Mouse (Mus musculus): Measurements from ENCODE around the gene Crybb2.

Gene Crybb2

DNA sequence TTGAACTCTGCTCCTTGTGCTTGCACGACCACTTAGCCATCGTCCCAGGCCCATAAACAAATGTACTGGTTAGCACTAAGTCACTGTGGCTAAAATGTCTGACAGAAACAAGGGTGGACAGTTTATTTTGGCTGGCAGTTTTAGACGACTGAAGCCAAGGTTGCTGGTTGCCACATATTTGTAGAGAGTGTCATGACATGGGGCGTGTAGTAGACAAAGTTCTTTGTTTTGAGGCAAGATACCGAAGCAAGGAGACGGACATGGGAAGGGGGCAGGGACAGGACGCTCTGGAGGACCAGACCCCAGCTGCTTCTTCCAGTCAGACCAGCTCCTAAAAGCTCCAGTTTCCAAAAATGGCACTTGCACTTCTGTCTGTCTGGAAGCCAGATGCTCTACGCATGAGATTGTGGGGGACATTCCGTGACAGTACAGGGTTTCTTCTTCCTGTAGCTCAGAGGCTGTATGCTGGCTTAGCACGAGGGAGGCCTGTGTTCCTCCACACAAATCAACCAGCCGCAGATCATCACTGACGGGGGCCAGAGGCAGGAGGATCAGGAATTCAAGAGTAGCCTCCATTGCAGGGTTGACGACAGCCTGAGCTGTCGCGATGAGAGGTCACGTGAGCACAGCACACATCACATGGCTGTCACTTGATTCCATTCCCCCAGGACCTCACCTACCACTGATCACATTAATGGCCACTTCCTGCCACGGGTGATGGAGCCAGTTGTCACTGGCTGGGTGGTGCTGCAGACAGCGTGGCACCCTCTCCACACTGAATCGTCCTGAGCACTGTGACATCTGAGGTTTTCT lies 12.6 kb upstream of the Crybb2 start:
- H3K27me3 ChIP-seq (ENCODE audit: control insufficient read depth, insufficient read depth, low read length, poor library complexity, severe bottlenecking): no peaks in the 10 kb centered on the region
- no peak for DNase-seq (ENCODE audit: low read depth, low spot score)

DNA sequence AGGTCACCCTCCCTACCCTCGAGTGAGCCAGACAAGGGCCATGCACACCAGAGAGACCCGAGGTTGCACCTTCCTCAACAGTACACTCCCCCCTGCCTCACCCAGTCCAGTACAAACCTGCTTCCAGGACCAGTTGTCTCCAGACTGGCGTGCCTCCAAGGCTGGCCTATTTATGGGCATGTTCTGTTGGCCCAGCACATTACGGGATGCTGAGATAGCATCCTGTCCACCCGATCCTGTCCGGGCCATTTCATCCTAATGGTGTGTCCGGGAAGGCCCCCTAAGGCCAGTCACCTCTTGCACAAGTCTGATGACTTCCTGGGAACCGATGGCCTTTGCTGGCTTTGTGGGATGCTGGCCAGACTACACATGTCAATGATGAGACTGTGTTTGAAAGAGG lies 11.5 kb upstream of the Crybb2 start, which contains the start of gene Crybb3:
TSS of gene Crybb3 (minus strand) at position 146 of the 400 bp plus-strand sequence.
- no peak for DNase-seq (ENCODE audit: low read depth, low spot score)

More for the DNA sequence above, 12.6 kb upstream of the Crybb2 start:
- no peaks in the 10 kb centered on the region for H3K36me3 ChIP-seq (ENCODE audit: control insufficient read depth, insufficient read depth, low read length, poor library complexity, severe bottlenecking)

DNA sequence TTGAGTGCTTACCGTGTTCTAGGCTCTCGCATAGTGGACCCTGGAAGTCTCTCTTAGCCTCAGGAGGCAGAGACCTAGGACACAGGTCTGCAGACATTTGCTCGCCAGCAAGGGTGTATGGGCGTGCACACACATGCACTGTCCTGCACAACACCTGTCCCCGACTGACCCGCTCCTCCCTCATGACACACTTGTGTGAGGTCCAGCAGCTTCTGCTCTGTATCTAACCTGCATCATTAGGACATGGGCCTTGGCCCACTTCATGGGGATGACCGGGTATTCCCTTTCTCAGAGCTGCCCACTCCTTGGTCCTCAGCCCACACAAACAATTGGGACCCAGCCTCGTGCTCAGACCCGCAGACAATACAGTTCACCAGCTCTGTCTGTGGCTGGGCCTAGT lies 11.1 kb upstream of the Crybb2 start:
- DNase-seq (ENCODE audit: low read depth, low spot score): no peak
- H3K27me3 ChIP-seq (ENCODE audit: control insufficient read depth, insufficient read depth, low read length, poor library complexity, severe bottlenecking): no peaks in the 10 kb centered on the region

More for the DNA sequence above, 11.5 kb upstream of the Crybb2 start, which contains the start of gene Crybb3:
- H3K27me3 ChIP-seq (ENCODE audit: control insufficient read depth, insufficient read depth, low read length, poor library complexity, severe bottlenecking): no peaks in the 10 kb centered on the region
- H3K36me3 ChIP-seq (ENCODE audit: control insufficient read depth, insufficient read depth, low read length, poor library complexity, severe bottlenecking): no peaks in the 10 kb centered on the region

DNA sequence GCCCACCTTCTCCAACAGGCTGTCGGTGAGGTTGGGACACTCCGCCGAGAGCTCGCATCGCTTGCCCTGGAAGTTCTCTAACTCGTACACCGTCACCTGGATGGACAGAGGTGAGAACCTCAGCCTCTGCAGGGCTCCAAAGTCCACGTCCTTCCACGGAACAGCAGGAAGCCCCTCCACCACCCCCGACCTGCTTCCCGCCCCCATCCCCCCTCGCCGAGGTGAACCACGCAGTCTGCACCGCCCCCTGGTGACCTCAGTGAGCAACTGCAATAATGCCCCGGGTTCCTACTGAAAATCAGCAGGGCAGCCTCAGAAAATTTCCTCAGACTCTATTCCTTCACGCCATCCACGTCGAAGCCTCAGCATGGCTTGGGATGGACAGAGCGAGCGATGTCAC lies 9.9 kb upstream of the Crybb2 start:
- no peaks in the 10 kb centered on the region for H3K27me3 ChIP-seq (ENCODE audit: control insufficient read depth, insufficient read depth, low read length, poor library complexity, severe bottlenecking)
- H3K36me3 ChIP-seq (ENCODE audit: control insufficient read depth, insufficient read depth, low read length, poor library complexity, severe bottlenecking): no peaks in the 10 kb centered on the region
- DNase-seq (ENCODE audit: low read depth, low spot score): peak; percentile 19

More for the DNA sequence above, 11.1 kb upstream of the Crybb2 start:
- no peaks in the 10 kb centered on the region for H3K36me3 ChIP-seq (ENCODE audit: control insufficient read depth, insufficient read depth, low read length, poor library complexity, severe bottlenecking)

DNA sequence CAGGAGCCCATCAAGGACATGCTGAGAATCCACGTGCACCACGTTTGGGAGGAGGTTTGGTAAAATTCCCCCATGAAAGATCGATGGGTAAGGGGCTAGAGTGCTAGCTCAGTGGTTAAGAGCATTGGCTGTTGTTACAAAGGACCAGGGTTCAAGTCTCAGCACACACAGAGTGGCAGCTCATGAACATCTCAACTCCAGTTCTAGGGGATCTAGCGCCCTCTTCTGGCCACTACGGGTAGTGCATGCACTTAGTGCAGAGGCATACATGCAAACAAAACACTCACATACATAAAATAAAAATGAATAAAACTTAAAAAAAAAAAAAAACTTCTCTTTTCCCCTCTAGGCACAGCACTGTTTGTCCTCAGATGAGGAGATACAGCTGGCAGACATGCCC lies 8.8 kb upstream of the Crybb2 start:
- Histone ChIP-seq H3K36me3 (ENCODE audit: control insufficient read depth, insufficient read depth, low read length, poor library complexity, severe bottlenecking) (no peaks in the 10 kb centered on the region), H3K27me3 (ENCODE audit: control insufficient read depth, insufficient read depth, low read length, poor library complexity, severe bottlenecking) (no peaks in the 10 kb centered on the region)
- DNase-seq (ENCODE audit: low read depth, low spot score): peak; percentile 30

DNA sequence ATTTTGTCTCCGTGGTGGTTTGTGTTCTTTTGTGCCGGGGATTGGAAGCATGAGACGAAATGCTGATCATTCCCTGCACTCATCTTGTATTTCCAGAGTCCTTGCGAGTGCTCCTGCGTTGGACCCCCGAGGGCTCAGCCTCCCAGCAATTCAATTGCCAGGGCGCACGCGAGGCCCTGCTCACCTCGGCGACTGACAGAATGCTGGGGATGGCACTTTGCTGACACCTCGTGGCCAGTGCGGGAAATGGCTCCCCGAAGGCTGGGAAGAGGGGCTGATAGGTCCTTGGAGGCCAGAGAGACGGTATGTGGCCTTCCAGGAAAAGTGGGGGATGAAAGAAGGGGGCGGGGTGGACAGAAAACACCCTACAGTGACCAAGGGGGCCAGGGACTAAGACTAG lies 15.6 kb downstream of the Crybb2 start:
- DNase-seq (ENCODE audit: low read depth, low spot score): peak; percentile 70
- H3K36me3 ChIP-seq (ENCODE audit: control insufficient read depth, insufficient read depth, low read length, poor library complexity, severe bottlenecking): no peaks in the 10 kb centered on the region
- H3K27me3 ChIP-seq (ENCODE audit: control insufficient read depth, insufficient read depth, low read length, poor library complexity, severe bottlenecking): no peaks in the 10 kb centered on the region

DNA sequence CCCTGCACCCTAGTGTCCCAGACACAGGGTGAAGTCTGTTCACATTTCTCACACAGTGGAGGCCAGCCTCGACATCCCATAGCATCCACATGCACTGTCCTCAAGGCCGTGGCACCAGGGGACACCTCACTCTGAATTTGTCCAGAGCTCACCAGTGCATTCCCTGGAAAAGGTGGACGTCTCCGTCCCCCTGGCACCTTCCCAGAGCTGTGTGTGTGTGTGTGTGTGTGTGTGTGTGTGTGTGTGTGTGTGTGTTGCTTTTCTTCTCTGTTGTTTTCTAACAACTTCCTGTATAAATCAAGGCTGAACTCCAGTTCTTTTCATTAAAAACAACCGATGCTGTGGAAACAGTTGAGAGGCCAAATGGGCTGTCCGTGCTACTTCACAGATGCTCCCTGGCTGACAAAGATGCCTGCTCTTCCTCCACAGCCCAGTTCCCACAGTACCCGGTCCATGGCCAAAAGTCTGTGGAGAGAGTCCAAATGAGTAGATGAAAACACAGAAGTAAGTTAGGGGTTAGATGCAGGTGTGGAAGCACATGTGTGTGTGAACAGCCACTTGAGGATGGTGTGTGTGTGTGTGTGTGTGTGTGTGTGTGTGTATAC lies 19.2 kb downstream of the Crybb2 start:
- DNase-seq (ENCODE audit: low read depth, low spot score): no peak
- no peaks in the 10 kb centered on the region for H3K27me3 ChIP-seq (ENCODE audit: control insufficient read depth, insufficient read depth, low read length, poor library complexity, severe bottlenecking)
- H3K36me3 ChIP-seq (ENCODE audit: control insufficient read depth, insufficient read depth, low read length, poor library complexity, severe bottlenecking): no peaks in the 10 kb centered on the region

DNA sequence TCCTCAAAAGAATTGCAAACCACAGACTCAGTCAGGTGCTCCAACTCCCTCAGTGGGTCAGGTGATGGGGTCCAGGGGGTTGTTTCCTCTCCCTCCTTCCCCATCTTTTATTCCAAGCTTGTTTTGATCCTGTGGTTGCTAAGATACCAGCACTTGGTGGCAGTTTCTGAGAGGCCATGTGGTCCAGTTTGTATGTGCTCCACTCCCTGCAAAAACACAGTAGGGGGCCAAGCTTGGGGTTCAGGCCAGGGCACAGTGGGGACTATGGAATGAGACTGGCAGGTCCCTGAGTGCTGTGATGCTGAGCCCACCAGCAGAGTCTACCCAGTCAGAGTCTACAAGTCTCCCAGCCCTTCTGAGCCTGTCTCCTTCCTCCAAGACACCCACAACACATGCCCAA lies 20.0 kb downstream of the Crybb2 start:
- Histone ChIP-seq H3K36me3 (ENCODE audit: control insufficient read depth, insufficient read depth, low read length, poor library complexity, severe bottlenecking) (no peaks in the 10 kb centered on the region), H3K27me3 (ENCODE audit: control insufficient read depth, insufficient read depth, low read length, poor library complexity, severe bottlenecking) (no peaks in the 10 kb centered on the region)
- no peak for DNase-seq (ENCODE audit: low read depth, low spot score)

DNA sequence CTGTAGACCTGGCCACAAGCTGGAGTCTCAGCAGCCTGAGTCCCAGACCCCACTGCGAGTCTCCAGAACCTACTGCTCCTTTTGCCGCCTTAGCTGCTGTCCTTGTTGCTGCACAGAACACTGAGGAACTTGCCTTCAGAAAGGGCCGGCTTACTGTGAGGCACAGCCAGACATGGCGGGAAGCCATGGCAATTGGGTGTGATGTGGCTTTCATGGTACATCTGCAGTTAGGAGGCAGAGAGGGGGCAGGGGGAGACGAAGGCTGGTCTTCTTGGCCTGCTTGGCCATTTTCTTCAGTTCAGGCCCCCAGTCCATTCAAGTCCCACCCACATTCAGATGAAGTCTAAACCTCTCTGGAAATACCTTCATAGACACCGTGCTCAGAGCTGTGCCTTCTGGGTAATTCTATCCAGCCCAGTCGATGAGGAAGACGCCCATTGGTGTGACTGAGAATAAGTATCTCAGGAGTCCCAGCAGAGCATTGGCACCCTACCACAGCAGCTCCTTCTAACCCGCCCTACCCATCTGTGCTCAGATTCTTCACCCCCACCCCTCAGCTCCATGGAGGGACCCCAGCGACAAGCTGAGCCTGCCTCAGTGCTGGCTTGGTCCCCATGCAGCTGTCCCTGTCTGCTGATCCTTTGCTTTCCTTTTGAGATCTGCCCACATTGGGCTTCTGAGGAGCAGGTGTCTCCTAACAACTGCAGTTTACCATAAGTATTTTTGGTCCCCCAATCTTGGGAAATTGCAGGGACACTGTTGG lies 24.2 kb downstream of the Crybb2 start:
- Histone ChIP-seq H3K36me3 (ENCODE audit: control insufficient read depth, insufficient read depth, low read length, poor library complexity, severe bottlenecking) (no peaks in the 10 kb centered on the region), H3K27me3 (ENCODE audit: control insufficient read depth, insufficient read depth, low read length, poor library complexity, severe bottlenecking) (no peaks in the 10 kb centered on the region)
- DNase-seq (ENCODE audit: low read depth, low spot score): no peak

DNA sequence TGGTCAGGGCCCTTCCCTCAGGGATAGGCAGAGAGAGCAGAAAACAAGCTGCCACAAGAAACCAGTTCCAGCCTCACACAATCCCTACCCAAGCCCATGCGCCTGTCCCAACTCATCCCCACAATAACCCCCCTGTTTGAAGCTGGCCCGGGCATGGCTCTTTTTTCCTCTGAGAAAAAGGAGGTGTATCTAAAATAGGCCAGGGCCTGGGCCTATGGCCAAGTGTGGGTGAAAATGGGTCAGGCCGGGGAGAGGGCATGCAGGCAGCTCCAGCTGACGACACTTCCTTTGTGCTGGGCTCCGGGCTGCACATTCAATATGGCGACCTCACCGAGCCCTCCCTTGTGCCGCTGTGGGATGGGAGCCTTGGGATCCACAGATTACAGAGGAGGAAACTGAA lies 26.4 kb downstream of the Crybb2 start:
- Histone ChIP-seq H3K36me3 (ENCODE audit: control insufficient read depth, insufficient read depth, low read length, poor library complexity, severe bottlenecking) (no peaks in the 10 kb centered on the region), H3K27me3 (ENCODE audit: control insufficient read depth, insufficient read depth, low read length, poor library complexity, severe bottlenecking) (no peaks in the 10 kb centered on the region)
- no peak for DNase-seq (ENCODE audit: low read depth, low spot score)

DNA sequence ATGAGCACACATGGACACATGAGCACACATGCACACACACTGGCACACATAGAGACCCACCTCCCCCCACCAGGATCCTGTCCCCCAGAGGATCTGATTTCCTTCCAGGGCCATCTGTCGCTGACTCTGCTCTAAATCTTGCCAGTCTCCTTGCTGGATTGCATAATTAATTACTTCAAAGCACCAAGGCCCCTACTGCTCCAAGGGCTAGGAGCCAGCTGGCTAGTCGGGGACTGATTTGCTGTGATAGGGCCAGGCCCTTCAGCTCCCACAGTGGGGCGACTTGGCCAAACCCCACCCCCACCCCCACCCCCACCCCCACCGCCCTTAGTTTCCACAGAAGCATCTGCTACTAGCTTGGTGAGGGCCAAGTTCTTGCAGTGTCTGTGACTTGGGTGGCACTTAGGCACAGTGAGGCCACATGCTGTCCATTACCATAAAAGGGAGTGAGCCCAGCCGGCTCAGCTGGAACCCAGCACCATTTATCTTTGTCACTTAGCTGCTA lies 28.3 kb downstream of the Crybb2 start:
- Histone ChIP-seq H3K36me3 (ENCODE audit: control insufficient read depth, insufficient read depth, low read length, poor library complexity, severe bottlenecking) (no peaks in the 10 kb centered on the region), H3K27me3 (ENCODE audit: control insufficient read depth, insufficient read depth, low read length, poor library complexity, severe bottlenecking) (no peaks in the 10 kb centered on the region)
- no peak for DNase-seq (ENCODE audit: low read depth, low spot score)

DNA sequence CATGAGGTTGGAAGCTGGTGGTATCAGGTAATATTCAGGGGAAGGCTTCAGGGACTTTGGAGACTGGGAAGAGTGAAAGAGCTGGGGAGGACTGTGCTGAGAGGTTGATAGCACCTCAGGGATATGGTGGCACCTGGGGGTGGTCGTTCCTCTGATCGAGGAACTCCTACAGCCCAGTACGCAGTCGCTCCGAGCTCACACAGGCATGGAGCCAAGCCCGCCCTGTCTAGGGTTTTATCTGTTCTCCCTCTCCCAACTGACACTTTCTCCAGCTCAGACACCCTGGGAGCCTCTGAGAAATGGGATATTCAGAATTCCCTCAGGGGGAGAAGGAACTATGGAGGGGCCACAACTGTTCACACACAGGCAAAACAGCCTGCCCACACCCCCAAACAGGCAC lies 29.1 kb downstream of the Crybb2 start:
- H3K27me3 ChIP-seq (ENCODE audit: control insufficient read depth, insufficient read depth, low read length, poor library complexity, severe bottlenecking): no peaks in the 10 kb centered on the region
- H3K36me3 ChIP-seq (ENCODE audit: control insufficient read depth, insufficient read depth, low read length, poor library complexity, severe bottlenecking): no peaks in the 10 kb centered on the region
- no peak for DNase-seq (ENCODE audit: low read depth, low spot score)

DNA sequence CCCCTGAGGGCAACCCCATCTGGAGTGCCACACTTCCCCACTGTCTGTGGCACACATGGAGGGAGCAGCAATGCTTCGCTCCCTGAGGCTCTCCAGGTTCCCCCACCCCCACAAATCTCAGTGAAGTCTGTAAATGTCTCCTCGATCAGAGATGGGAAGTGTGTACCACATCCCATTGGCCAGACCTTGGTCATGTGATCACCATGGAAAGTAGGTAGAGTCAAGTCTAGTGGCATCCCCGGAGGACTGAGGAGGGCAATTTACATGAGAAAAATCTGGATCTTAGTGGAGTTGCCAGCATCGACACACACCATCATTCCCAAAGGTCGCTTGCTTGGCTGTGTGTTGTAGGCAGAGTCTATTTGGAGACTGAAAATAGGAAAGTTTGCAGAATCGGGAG lies 31.3 kb downstream of the Crybb2 start:
- DNase-seq (ENCODE audit: low read depth, low spot score): no peak
- Histone ChIP-seq H3K27me3 (ENCODE audit: control insufficient read depth, insufficient read depth, low read length, poor library complexity, severe bottlenecking) (no peaks in the 10 kb centered on the region), H3K36me3 (ENCODE audit: control insufficient read depth, insufficient read depth, low read length, poor library complexity, severe bottlenecking) (no peaks in the 10 kb centered on the region)

DNA sequence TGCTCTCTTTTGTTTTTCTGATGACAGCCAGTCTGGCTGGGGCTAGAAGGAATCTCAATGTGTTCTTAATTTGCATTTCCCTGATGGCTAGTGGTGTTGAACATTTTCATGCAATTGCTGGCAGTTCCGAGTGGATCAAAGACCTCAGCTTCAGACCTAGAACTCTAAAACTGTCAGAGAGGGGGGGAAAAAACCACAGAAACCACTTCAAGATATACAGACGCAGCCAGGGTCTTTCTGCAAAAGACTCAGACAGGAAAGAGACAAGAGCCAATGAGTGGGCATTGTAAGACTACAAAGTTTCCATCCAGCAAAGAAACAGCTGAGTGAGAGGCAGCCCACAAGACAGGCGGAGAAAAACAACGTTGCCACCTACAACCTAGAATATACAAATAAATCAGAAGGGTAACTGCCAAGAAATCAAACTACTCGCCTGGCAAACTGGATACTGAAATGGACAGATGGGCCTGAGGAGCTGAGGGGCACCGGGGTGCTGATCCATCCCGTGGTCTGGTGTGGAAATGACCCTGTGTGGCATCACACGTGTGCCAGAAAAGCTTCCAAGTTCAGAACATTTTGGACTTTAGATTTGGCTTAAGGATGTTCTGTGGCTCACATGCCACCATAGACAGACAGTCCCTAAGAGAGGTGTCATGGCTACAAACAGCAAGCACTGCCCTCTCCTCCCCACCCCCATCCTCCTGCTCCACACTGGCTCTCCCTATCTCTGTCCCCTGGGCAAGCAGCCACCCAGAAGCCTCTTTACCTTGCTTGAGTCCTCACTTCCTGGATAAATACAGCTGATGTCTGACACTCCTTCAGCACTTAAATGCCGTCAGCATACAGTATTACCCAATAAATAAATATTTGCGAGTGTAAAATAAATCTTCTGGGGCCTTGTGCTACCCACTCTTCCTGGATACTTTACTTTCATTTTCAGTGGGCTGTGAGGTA lies 34.5 kb downstream of the Crybb2 start:
- DNase-seq (ENCODE audit: low read depth, low spot score): no peak
- Histone ChIP-seq H3K36me3 (ENCODE audit: control insufficient read depth, insufficient read depth, low read length, poor library complexity, severe bottlenecking) (no peaks in the 10 kb centered on the region), H3K27me3 (ENCODE audit: control insufficient read depth, insufficient read depth, low read length, poor library complexity, severe bottlenecking) (no peaks in the 10 kb centered on the region)
